Mouse (Mus musculus): Measurements from ENCODE around the gene Tenm2. TPM values are rescaled to one million over a fixed set of nuclear protein-coding genes. Genes with fewer than 3 reads are reported as not detected.

The Tenm2 gene
- polyA plus RNA-seq, 1 experiment from 2014 or later = 0.95 TPM

GRCm38 (mm10) chr11:35979266-35979732, 1256.5 kb downstream of the Tenm2 start:
- peak overlapping the region; percentile 90 for H3K4me2 ChIP-seq (replicated peaks; ENCODE audit: low read depth, low read length)
- peak overlapping the region; percentile 70 for H3K4me3 ChIP-seq (ENCODE audit: low read length)
- peaks cover 4% of the 10 kb centered on the region for H3K27me3 ChIP-seq (ENCODE audit: control insufficient read depth, insufficient read depth, low read length)
- H3K9ac ChIP-seq (ENCODE audit: low read depth, low read length) = peak overlapping the region; percentile 78
- ATAC-seq (ENCODE audit: low FRiP score, low TSS enrichment) = no peak
- peak overlapping the region; percentile 43; the same call in 1 of the 2 replicates for H3K27ac ChIP-seq (ENCODE audit: low read depth, low read length)
- 2% methylated on average over 12 of the region's 12 CpGs for WGBS
- peaks cover 16% of the 10 kb centered on the region; the same call in 1 of the 2 replicates for H3K4me1 ChIP-seq (ENCODE audit: control insufficient read depth, insufficient read depth, low read length)
- no peaks in the 10 kb centered on the region for H3K36me3 ChIP-seq (ENCODE audit: control insufficient read depth, insufficient read depth, low read length)
- H3K9me3 ChIP-seq (ENCODE audit: control insufficient read depth, low read length) = no peaks in the 10 kb centered on the region

DNA sequence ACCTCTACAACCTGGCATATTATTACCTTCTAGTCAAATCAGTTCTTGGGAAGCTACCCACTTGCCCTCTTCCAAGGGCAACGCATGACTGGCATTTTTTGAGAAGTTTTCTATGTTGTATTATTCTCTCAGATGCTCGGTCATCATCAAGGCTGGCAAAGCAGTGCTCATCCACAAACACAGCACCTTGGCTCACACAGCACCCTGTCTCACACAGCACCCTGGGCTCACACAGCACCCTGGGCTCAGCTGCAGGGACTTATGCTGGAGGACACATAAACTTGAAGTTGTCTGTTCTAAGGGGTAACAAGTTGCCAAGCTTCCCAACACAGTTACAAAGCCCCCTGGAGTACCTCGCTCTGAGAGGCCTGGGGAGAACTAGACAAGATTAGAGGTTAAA, 1258.0 kb downstream of the Tenm2 start:
- no peak for ATAC-seq (ENCODE audit: low FRiP score, low TSS enrichment)
- no peaks in the 10 kb centered on the region for H3K36me3 ChIP-seq (ENCODE audit: control insufficient read depth, insufficient read depth, low read length)
- H3K9me3 ChIP-seq (ENCODE audit: control insufficient read depth, low read length) = no peaks in the 10 kb centered on the region
- H3K27me3 ChIP-seq (ENCODE audit: control insufficient read depth, insufficient read depth, low read length) = peaks cover 4% of the 10 kb centered on the region
- peaks cover 16% of the 10 kb centered on the region; the same call in 1 of the 2 replicates for H3K4me1 ChIP-seq (ENCODE audit: control insufficient read depth, insufficient read depth, low read length)
- no peak overlapping the region for H3K27ac ChIP-seq (ENCODE audit: low read depth, low read length)
- H3K4me2 ChIP-seq (replicated peaks; ENCODE audit: low read depth, low read length) = no peak overlapping the region
- H3K9ac ChIP-seq (ENCODE audit: low read depth, low read length) = no peak overlapping the region
- H3K4me3 ChIP-seq (ENCODE audit: low read length) = no peak overlapping the region
- WGBS = 90% methylated on average over 3 of the region's 3 CpGs

DNA sequence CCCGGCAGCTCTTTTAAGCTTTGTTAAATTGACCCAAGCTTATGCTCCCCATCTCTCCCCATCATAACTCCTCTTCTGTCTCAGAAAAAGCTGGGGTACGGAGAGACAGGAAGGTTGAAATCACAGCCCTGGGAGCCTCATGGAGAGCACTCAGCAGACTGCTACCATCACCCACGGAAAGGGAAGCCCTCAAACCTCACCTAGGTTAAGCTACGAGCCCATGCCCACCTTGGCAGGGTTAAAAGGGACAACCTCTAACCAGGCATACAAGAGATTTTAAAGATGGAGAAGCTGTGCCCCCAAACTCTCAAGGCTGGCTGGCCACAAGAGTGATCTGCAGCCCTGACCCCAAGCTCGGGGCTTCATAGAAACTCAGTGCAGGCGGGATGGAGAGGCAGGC, 1258.7 kb downstream of the Tenm2 start:
- peaks cover 3% of the 10 kb centered on the region for H3K27me3 ChIP-seq (ENCODE audit: control insufficient read depth, insufficient read depth, low read length)
- no peaks in the 10 kb centered on the region for H3K9me3 ChIP-seq (ENCODE audit: control insufficient read depth, low read length)
- H3K9ac ChIP-seq (ENCODE audit: low read depth, low read length) = no peak overlapping the region
- peaks cover 16% of the 10 kb centered on the region; the same call in 1 of the 2 replicates for H3K4me1 ChIP-seq (ENCODE audit: control insufficient read depth, insufficient read depth, low read length)
- H3K4me2 ChIP-seq (replicated peaks; ENCODE audit: low read depth, low read length) = no peak overlapping the region
- no peak overlapping the region for H3K27ac ChIP-seq (ENCODE audit: low read depth, low read length)
- H3K4me3 ChIP-seq (ENCODE audit: low read length) = no peak overlapping the region
- ATAC-seq (ENCODE audit: low FRiP score, low TSS enrichment) = no peak
- H3K36me3 ChIP-seq (ENCODE audit: control insufficient read depth, insufficient read depth, low read length) = no peaks in the 10 kb centered on the region
- WGBS = 69% methylated on average over 6 of the region's 6 CpGs

DNA sequence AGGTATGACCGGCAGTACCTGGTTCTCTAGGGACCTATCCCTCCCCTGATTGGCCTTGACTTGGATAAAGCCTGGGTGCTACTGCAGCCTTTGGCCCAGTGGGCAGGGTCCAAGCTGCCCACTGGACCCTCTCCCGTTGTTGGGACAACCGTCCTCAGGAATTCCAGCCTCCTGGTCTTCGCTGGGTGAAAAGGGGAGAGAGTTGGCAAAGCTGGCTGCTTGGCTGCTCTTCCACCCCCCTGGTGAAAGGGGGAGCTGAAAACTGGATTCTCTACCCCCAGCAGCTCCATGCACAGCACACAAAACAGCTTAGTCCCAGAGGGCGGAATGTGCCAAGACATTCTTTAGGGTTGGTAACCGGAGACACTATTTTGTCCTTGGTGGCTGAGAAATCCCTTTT, 1259.3 kb downstream of the Tenm2 start:
- Histone ChIP-seq H3K4me2 (replicated peaks; ENCODE audit: low read depth, low read length) (no peak overlapping the region), H3K36me3 (ENCODE audit: control insufficient read depth, insufficient read depth, low read length) (no peaks in the 10 kb centered on the region), H3K27ac (ENCODE audit: low read depth, low read length) (no peak overlapping the region), H3K27me3 (ENCODE audit: control insufficient read depth, insufficient read depth, low read length) (no peaks in the 10 kb centered on the region), H3K9ac (ENCODE audit: low read depth, low read length) (no peak overlapping the region), H3K4me3 (ENCODE audit: low read length) (no peak overlapping the region), H3K4me1 (ENCODE audit: control insufficient read depth, insufficient read depth, low read length) (peaks cover 16% of the 10 kb centered on the region; the same call in 1 of the 2 replicates), H3K9me3 (ENCODE audit: control insufficient read depth, low read length) (no peaks in the 10 kb centered on the region)
- no peak for ATAC-seq (ENCODE audit: low FRiP score, low TSS enrichment)
- WGBS = 60% methylated on average over 6 of the region's 6 CpGs

GRCm38 (mm10) chr11:35974632-35975450, 1260.9 kb downstream of the Tenm2 start:
- Histone ChIP-seq H3K4me3 (ENCODE audit: low read length) (no peak overlapping the region), H3K4me1 (ENCODE audit: control insufficient read depth, insufficient read depth, low read length) (peaks cover 16% of the 10 kb centered on the region; the same call in 1 of the 2 replicates), H3K4me2 (replicated peaks; ENCODE audit: low read depth, low read length) (no peak overlapping the region), H3K27ac (ENCODE audit: low read depth, low read length) (no peak overlapping the region), H3K9ac (ENCODE audit: low read depth, low read length) (no peak overlapping the region), H3K36me3 (ENCODE audit: control insufficient read depth, insufficient read depth, low read length) (no peaks in the 10 kb centered on the region), H3K9me3 (ENCODE audit: control insufficient read depth, low read length) (no peaks in the 10 kb centered on the region), H3K27me3 (ENCODE audit: control insufficient read depth, insufficient read depth, low read length) (no peaks in the 10 kb centered on the region)
- WGBS = 76% methylated on average over 6 of the region's 6 CpGs
- ATAC-seq (ENCODE audit: low FRiP score, low TSS enrichment) = no peak

GRCm38 (mm10) chr11:35973135-35973534, 1262.6 kb downstream of the Tenm2 start:
- H3K9ac ChIP-seq (ENCODE audit: low read depth, low read length) = no peak overlapping the region; the same call in 1 of the 2 replicates
- 50% methylated on average over 7 of the region's 7 CpGs for WGBS
- H3K36me3 ChIP-seq (ENCODE audit: control insufficient read depth, insufficient read depth, low read length) = no peaks in the 10 kb centered on the region
- ATAC-seq (ENCODE audit: low FRiP score, low TSS enrichment) = no peak
- no peak overlapping the region for H3K4me2 ChIP-seq (replicated peaks; ENCODE audit: low read depth, low read length)
- no peak overlapping the region for H3K27ac ChIP-seq (ENCODE audit: low read depth, low read length)
- H3K4me3 ChIP-seq (ENCODE audit: low read length) = no peak overlapping the region
- H3K27me3 ChIP-seq (ENCODE audit: control insufficient read depth, insufficient read depth, low read length) = no peaks in the 10 kb centered on the region
- H3K9me3 ChIP-seq (ENCODE audit: control insufficient read depth, low read length) = no peaks in the 10 kb centered on the region
- peaks cover 6% of the 10 kb centered on the region; the same call in 1 of the 2 replicates for H3K4me1 ChIP-seq (ENCODE audit: control insufficient read depth, insufficient read depth, low read length)

GRCm38 (mm10) chr11:35972270-35972931, 1263.4 kb downstream of the Tenm2 start:
- 0 out of 2 replicates have a peak, but pooled peaks cover 6% of the 10 kb centered on the region for H3K4me1 ChIP-seq (ENCODE audit: control insufficient read depth, insufficient read depth, low read length)
- no peak overlapping the region for H3K4me2 ChIP-seq (replicated peaks; ENCODE audit: low read depth, low read length)
- H3K27me3 ChIP-seq (ENCODE audit: control insufficient read depth, insufficient read depth, low read length) = no peaks in the 10 kb centered on the region
- peak; percentile 61 for ATAC-seq (ENCODE audit: low FRiP score, low TSS enrichment)
- H3K27ac ChIP-seq (ENCODE audit: low read depth, low read length) = no peak overlapping the region
- no peak overlapping the region for H3K4me3 ChIP-seq (ENCODE audit: low read length)
- H3K9me3 ChIP-seq (ENCODE audit: control insufficient read depth, low read length) = no peaks in the 10 kb centered on the region
- H3K9ac ChIP-seq (ENCODE audit: low read depth, low read length) = no peak overlapping the region
- WGBS = 10% methylated on average over 6 of the region's 6 CpGs
- no peaks in the 10 kb centered on the region for H3K36me3 ChIP-seq (ENCODE audit: control insufficient read depth, insufficient read depth, low read length)

GRCm38 (mm10) chr11:35970806-35971705, 1264.7 kb downstream of the Tenm2 start:
- Histone ChIP-seq H3K27me3 (ENCODE audit: control insufficient read depth, insufficient read depth, low read length) (no peaks in the 10 kb centered on the region), H3K36me3 (ENCODE audit: control insufficient read depth, insufficient read depth, low read length) (no peaks in the 10 kb centered on the region), H3K4me3 (ENCODE audit: low read length) (no peak overlapping the region), H3K9ac (ENCODE audit: low read depth, low read length) (no peak overlapping the region), H3K27ac (ENCODE audit: low read depth, low read length) (no peak overlapping the region), H3K4me1 (ENCODE audit: control insufficient read depth, insufficient read depth, low read length) (no peaks in the 10 kb centered on the region), H3K9me3 (ENCODE audit: control insufficient read depth, low read length) (no peaks in the 10 kb centered on the region), H3K4me2 (replicated peaks; ENCODE audit: low read depth, low read length) (no peak overlapping the region)
- 87% methylated on average over 19 of the region's 19 CpGs for WGBS
- ATAC-seq (ENCODE audit: low FRiP score, low TSS enrichment) = no peak
